Mouse (Mus musculus): ENCODE measurements at regions not wholly inside any gene's neighbourhood (a gene's known extent, or its start where the extent isn't known, plus 50 kb on each side); places are given as distances from the start of the nearest gene placed in this dataset.

GRCm38 (mm10) chr14:60527951-60528350 lies 105.8 kb upstream of the Spata13 start:
- 83% methylated on average over 5 of the region's 5 CpGs for WGBS
- no peak for ATAC-seq (ENCODE audit: insufficient number of reproducible peaks, low FRiP score, low TSS enrichment, low read depth)

DNA sequence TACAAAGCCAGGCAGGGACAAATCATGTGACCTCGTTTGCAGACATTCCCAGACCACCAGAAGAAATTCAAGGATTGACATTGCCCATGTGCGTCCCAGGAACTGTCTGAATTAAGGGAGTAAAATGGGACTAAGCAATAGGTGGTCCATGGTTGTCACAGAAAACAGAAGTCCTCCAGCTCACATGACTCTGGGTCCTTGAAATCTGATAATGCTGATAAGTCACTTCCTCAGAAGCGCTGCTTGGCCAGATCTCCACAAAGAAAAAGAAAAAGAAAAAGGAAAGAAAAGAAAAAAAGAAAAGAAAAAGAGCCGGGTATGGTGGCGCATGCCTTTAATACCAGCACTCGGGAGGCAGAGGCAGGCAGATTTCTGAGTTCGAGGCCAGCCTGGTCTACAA lies 105.3 kb upstream of the Spata13 start:
- no peak overlapping the region for H3K4me2 ChIP-seq
- 84% methylated on average over 7 of the region's 7 CpGs for WGBS
- H3K9ac ChIP-seq: no peak overlapping the region
- H3K27me3 ChIP-seq: no peaks in the 10 kb centered on the region
- H3K27ac ChIP-seq: no peak overlapping the region
- peaks cover 12% of the 10 kb centered on the region for H3K4me1 ChIP-seq
- no peaks in the 10 kb centered on the region for H3K9me3 ChIP-seq
- no peak for ATAC-seq (ENCODE audit: insufficient number of reproducible peaks, low FRiP score, low TSS enrichment, low read depth)
- no peak overlapping the region for H3K4me3 ChIP-seq
- no peaks in the 10 kb centered on the region for H3K36me3 ChIP-seq

More at GRCm38 (mm10) chr14:60527951-60528350, 105.8 kb upstream of the Spata13 start:
- Histone ChIP-seq H3K9me3 (no peaks in the 10 kb centered on the region), H3K4me3 (no peak overlapping the region), H3K4me2 (no peak overlapping the region), H3K27ac (no peak overlapping the region), H3K4me1 (peaks cover 8% of the 10 kb centered on the region; the same call in 1 of the 2 replicates), H3K36me3 (no peaks in the 10 kb centered on the region), H3K27me3 (no peaks in the 10 kb centered on the region), H3K9ac (no peak overlapping the region)

- H3K27ac ChIP-seq: no peak overlapping the region
- H3K27me3 ChIP-seq: no peaks in the 10 kb centered on the region
- 58% methylated on average over 3 of the region's 3 CpGs for WGBS
- ATAC-seq (ENCODE audit: insufficient number of reproducible peaks, low FRiP score, low TSS enrichment, low read depth): no peak
- H3K9me3 ChIP-seq: no peaks in the 10 kb centered on the region
- no peaks in the 10 kb centered on the region for H3K36me3 ChIP-seq
- H3K9ac ChIP-seq: no peak overlapping the region
- H3K4me1 ChIP-seq: peaks cover 17% of the 10 kb centered on the region
- no peak overlapping the region for H3K4me2 ChIP-seq
- H3K4me3 ChIP-seq: no peak overlapping the region
Observed at GRCm38 (mm10) chr14:60529022-60529421, 104.8 kb upstream of the Spata13 start.

DNA sequence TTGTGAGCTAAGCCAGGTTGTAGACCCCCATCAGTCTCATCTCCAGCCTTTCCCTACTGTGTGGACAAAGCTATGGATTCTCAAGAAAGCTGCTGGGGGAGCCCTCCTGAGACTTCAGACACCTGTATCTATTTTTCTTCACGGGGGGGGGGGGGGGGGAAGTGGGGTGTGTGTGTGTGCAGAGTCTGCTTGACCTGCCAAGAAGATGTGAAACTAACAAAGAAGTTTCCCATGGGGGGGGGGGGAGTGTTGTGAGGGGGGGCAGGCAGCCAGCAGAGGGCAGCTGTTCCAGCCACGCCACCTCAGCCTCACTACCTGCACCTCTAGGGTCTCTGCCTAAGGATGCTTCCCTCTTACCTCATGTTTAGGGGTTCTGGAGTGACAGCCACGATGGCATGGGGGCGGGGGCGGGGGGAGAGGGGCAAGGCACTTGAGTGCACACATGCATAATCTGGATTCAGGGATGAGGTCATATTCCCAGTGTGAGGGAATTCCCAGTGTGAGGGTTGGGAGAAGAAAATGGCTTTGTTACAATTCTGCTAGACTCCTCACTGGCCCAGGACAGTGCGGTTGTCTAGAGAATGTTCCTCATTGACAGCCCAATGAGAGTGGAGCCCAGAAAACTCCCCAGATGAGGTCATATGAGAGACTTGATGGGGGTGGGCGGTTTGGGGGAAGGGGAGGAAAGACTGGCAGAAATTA lies 104.0 kb upstream of the Spata13 start:
- Histone ChIP-seq H3K27me3 (no peaks in the 10 kb centered on the region), H3K4me3 (no peak overlapping the region), H3K27ac (no peak overlapping the region), H3K4me1 (peaks cover 18% of the 10 kb centered on the region), H3K9ac (no peak overlapping the region), H3K4me2 (no peak overlapping the region), H3K9me3 (no peaks in the 10 kb centered on the region), H3K36me3 (no peaks in the 10 kb centered on the region)
- WGBS: 44% methylated on average over 6 of the region's 7 CpGs
- peak; percentile 62; the same call in 1 of the 2 replicates for ATAC-seq (ENCODE audit: insufficient number of reproducible peaks, low FRiP score, low TSS enrichment, low read depth)

DNA sequence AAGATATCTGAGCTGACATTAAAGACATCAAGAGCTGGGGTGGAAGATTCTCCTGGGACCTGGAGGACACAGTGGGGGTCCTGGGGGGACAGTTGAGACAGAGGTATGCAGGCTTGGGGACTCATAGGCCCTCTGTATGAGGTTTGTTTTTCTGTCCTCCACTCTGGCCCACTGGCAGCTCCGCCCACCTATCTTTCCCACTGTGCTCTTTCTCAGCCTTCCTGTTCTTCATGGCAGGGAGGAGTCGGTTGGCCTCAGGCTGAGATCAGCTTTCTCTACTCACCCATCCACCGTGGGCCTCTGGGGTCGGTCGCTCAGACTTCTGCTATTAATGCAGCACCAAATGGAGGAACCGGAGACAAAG lies 103.5 kb upstream of the Spata13 start:
- WGBS: 36% methylated on average over 6 of the region's 6 CpGs
- Histone ChIP-seq H3K36me3 (no peaks in the 10 kb centered on the region), H3K9ac (no peak overlapping the region), H3K4me3 (no peak overlapping the region), H3K4me1 (peaks cover 18% of the 10 kb centered on the region), H3K4me2 (no peak overlapping the region), H3K27me3 (no peaks in the 10 kb centered on the region), H3K27ac (no peak overlapping the region), H3K9me3 (no peaks in the 10 kb centered on the region)
- no peak for ATAC-seq (ENCODE audit: insufficient number of reproducible peaks, low FRiP score, low TSS enrichment, low read depth)

DNA sequence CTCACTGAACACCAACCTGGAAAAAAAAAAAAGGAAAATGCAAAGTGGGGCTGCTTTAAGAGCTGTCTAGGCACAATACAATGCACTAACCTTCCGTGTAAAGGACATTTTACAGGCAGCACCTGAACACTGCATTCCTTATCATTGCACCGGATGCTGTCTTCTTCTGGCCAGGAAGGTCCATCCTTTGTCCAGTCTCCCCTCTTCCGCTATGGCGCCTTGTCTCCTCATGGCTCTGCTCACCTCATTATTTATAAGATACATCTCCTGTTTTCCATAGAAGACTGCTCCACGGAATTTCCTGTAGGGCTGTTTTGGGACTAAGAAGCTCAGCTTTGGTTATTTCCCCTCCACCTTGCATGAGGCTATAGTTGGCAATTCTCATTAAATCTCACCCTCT lies 102.8 kb upstream of the Spata13 start:
- H3K9me3 ChIP-seq: no peaks in the 10 kb centered on the region
- no peak for ATAC-seq (ENCODE audit: insufficient number of reproducible peaks, low FRiP score, low TSS enrichment, low read depth)
- no peaks in the 10 kb centered on the region for H3K27me3 ChIP-seq
- peaks cover 18% of the 10 kb centered on the region for H3K4me1 ChIP-seq
- no peak overlapping the region for H3K4me3 ChIP-seq
- 77% methylated on average over 5 of the region's 5 CpGs for WGBS
- no peaks in the 10 kb centered on the region for H3K36me3 ChIP-seq
- no peak overlapping the region for H3K27ac ChIP-seq
- H3K4me2 ChIP-seq: no peak overlapping the region
- H3K9ac ChIP-seq: no peak overlapping the region

GRCm38 (mm10) chr14:60531766-60532165 lies 102.0 kb upstream of the Spata13 start:
- H3K27me3 ChIP-seq: no peaks in the 10 kb centered on the region
- no peak overlapping the region for H3K27ac ChIP-seq
- no peak for ATAC-seq (ENCODE audit: insufficient number of reproducible peaks, low FRiP score, low TSS enrichment, low read depth)
- no peak overlapping the region for H3K9ac ChIP-seq
- H3K9me3 ChIP-seq: no peaks in the 10 kb centered on the region
- H3K4me1 ChIP-seq: peaks cover 18% of the 10 kb centered on the region
- H3K36me3 ChIP-seq: no peaks in the 10 kb centered on the region
- H3K4me2 ChIP-seq: no peak overlapping the region
- H3K4me3 ChIP-seq: no peak overlapping the region

DNA sequence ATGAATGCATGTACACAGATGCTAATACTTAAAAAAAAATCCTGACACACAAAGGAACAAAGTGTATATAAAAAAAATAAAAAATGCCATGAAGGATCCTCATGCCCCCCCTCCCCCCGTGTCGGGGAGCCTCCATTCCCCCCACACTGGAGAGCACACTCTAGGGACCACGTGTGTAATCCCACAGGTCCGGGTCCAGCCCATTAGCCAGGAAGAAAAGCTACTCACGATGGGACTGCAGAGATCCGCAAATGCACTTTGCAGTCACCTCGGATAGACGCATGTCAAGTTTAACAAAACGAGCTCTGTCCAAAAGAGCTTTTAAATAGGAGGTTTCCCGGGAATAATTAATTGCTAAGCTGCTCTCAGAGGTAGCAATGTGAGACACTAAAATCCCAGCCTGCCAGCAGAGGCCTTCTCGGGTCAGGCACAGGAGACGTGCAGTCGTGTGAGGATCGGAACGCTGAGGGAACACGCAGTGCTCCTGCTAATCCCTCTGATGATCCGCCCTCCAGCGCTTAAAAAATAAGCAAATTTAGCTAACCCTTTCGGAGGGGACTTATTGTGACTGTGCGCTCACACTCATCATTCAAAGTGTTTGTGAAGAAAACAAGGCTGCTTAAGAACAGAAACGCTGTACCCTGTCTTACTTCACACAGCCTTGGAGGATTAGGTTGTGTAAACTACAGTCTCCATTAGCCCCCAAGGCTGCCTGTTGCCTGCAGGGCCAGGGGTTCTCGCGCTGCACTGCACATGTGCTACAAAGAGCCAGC lies 100.2 kb upstream of the Spata13 start:
- Histone ChIP-seq H3K9ac (no peak overlapping the region), H3K4me2 (no peak overlapping the region), H3K27ac (no peak overlapping the region), H3K4me3 (no peak overlapping the region), H3K36me3 (no peaks in the 10 kb centered on the region), H3K4me1 (peaks cover 18% of the 10 kb centered on the region), H3K9me3 (no peaks in the 10 kb centered on the region), H3K27me3 (no peaks in the 10 kb centered on the region)
- WGBS: 40% methylated on average over 23 of the region's 23 CpGs
- ATAC-seq (ENCODE audit: insufficient number of reproducible peaks, low FRiP score, low TSS enrichment, low read depth): no peak

GRCm38 (mm10) chr14:60539040-60539439 lies 94.8 kb upstream of the Spata13 start:
- Histone ChIP-seq H3K36me3 (no peaks in the 10 kb centered on the region), H3K4me3 (no peak overlapping the region), H3K9ac (no peak overlapping the region), H3K4me1 (peaks cover 10% of the 10 kb centered on the region), H3K9me3 (no peaks in the 10 kb centered on the region), H3K27me3 (no peaks in the 10 kb centered on the region), H3K27ac (no peak overlapping the region), H3K4me2 (no peak overlapping the region)
- WGBS: 73% methylated on average over 2 of the region's 2 CpGs
- ATAC-seq (ENCODE audit: insufficient number of reproducible peaks, low FRiP score, low TSS enrichment, low read depth): no peak

GRCm38 (mm10) chr14:60540111-60540510 lies 93.7 kb upstream of the Spata13 start:
- Histone ChIP-seq H3K36me3 (no peaks in the 10 kb centered on the region), H3K4me3 (no peak overlapping the region), H3K9me3 (no peaks in the 10 kb centered on the region), H3K4me2 (no peak overlapping the region), H3K4me1 (peaks cover 9% of the 10 kb centered on the region), H3K27me3 (no peaks in the 10 kb centered on the region), H3K27ac (peak overlapping the region; percentile 5; the same call in 1 of the 2 replicates), H3K9ac (no peak overlapping the region)
- 44% methylated on average over 4 of the region's 4 CpGs for WGBS
- ATAC-seq (ENCODE audit: insufficient number of reproducible peaks, low FRiP score, low TSS enrichment, low read depth): no peak

DNA sequence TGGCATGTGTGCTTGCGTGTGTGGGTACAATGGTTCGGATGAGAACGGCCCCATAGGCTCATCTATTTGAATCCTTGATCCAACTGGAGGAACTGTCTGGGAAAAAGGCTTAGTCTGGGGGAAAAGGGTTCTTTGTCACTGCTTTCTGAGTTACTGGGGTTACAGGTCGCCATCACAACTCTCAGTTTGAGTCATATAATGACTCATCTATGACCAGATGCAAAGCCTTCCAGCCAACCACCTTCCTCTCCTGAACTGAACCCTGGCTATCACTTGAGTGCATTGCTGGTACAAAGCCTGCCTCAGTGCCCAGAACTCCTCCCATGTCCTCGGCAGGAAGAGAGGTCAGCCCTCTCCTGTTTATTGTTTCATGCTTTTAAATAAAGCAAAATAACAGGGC lies 92.2 kb upstream of the Spata13 start:
- Histone ChIP-seq H3K4me1 (peaks cover 9% of the 10 kb centered on the region), H3K36me3 (no peaks in the 10 kb centered on the region)

GRCm38 (mm10) chr14:60544767-60545166 lies 89.0 kb upstream of the Spata13 start:
- Histone ChIP-seq H3K36me3 (no peaks in the 10 kb centered on the region), H3K9me3 (no peaks in the 10 kb centered on the region), H3K4me1 (peaks cover 7% of the 10 kb centered on the region), H3K27ac (no peak overlapping the region), H3K4me2 (no peak overlapping the region), H3K9ac (no peak overlapping the region), H3K4me3 (no peak overlapping the region), H3K27me3 (no peaks in the 10 kb centered on the region)
- ATAC-seq (ENCODE audit: insufficient number of reproducible peaks, low FRiP score, low TSS enrichment, low read depth): no peak

More for the DNA sequence above, 92.2 kb upstream of the Spata13 start:
- 74% methylated on average over 5 of the region's 5 CpGs for WGBS
- no peak for ATAC-seq (ENCODE audit: insufficient number of reproducible peaks, low FRiP score, low TSS enrichment, low read depth)
- Histone ChIP-seq H3K9me3 (no peaks in the 10 kb centered on the region), H3K4me2 (no peak overlapping the region), H3K27ac (no peak overlapping the region), H3K27me3 (no peaks in the 10 kb centered on the region), H3K9ac (no peak overlapping the region), H3K4me3 (no peak overlapping the region)
